Mouse (Mus musculus) intestine, postnatal 0 days (tissue): Measurements from ENCODE around the gene Zfp831. TPM values are rescaled to one million over a fixed set of nuclear protein-coding genes. Genes with fewer than 3 reads are reported as not detected.

Experiments
- ATAC-seq: fragments of 200-750 bp; cut with Nextera tagmentation; 2 replicates; pipeline ENCODE4 v1.8.0; 2017; ENCODE audit warnings: mild to moderate bottlenecking, moderate TSS enrichment, moderate library complexity
- H3K27ac ChIP-seq: fragments of 300-500 bp; sonication (generic); 2 replicates; pipeline ENCODE4 v1.5.1; 2014; ENCODE audit warnings: mild to moderate bottlenecking, low read depth, low read length, moderate library complexity
- H3K27me3 ChIP-seq: fragments of 300-500 bp; sonication (generic); replicated peaks from 2 replicates; pipeline ENCODE4 v1.6.1; 2014; ENCODE audit warnings: low read length, mixed read lengths; ENCODE audit not compliant: control insufficient read depth, insufficient read depth
- H3K36me3 ChIP-seq: fragments of 300-500 bp; sonication (generic); 2 replicates; pipeline ENCODE4 v1.6.1; 2014; ENCODE audit warnings: mild to moderate bottlenecking, moderate library complexity; ENCODE audit not compliant: control insufficient read depth, insufficient read depth
- H3K4me1 ChIP-seq: fragments of 300-500 bp; sonication (generic); replicated peaks from 2 replicates; pipeline ENCODE4 v1.6.1; 2014; ENCODE audit warnings: antibody characterized with exemption, low read length, mixed read lengths; ENCODE audit not compliant: control insufficient read depth, insufficient read depth
- H3K4me2 ChIP-seq: fragments of 300-500 bp; sonication (generic); replicated peaks from 2 replicates; pipeline ENCODE4 v1.6.1; 2014; ENCODE audit warnings: low read depth, mild to moderate bottlenecking, moderate library complexity
- H3K4me3 ChIP-seq: fragments of 300-500 bp; sonication (generic); 2 replicates; pipeline ENCODE4 v1.5.1; 2014; ENCODE audit warnings: low read depth, low read length
- H3K9ac ChIP-seq: fragments of 300-500 bp; sonication (generic); 2 replicates; pipeline ENCODE4 v1.6.1; 2014; ENCODE audit warnings: mild to moderate bottlenecking, low read depth, low read length
- H3K9me3 ChIP-seq: fragments of 300-500 bp; sonication (generic); 2 replicates; pipeline ENCODE4 v1.6.1; 2016; ENCODE audit warnings: mixed run types; ENCODE audit not compliant: control insufficient read depth
- CTCF ChIP-seq: sonication (generic); IDR thresholded peaks from 2 replicates; pipeline ENCODE4 v1.5.1; 2016; ENCODE audit warnings: low read depth, mild to moderate bottlenecking, control low read depth, antibody characterized with exemption, moderate library complexity
- WGBS: fragments of 180-500 bp; shearing (Covaris S2); extraction: QIAGEN DNeasy Blood & Tissue Kit; methylation state at CpG from one replicate; pipeline ENCODE4 v1.1.7; 2014; 5-methylcytosine and 5-hydroxymethylcytosine counted together
- polyA plus RNA-seq: library from polyadenylated mRNA; unstranded; fragments of >200 nt; fragmentation: Nextera tagmentation; extraction: Ambion mirVana; gene quantifications from 2 replicates; pipeline ENCODE4 v1.2.1, GENCODE M21; 2015

The Zfp831 gene
- polyA plus RNA-seq = not detected in 2 replicates

DNA sequence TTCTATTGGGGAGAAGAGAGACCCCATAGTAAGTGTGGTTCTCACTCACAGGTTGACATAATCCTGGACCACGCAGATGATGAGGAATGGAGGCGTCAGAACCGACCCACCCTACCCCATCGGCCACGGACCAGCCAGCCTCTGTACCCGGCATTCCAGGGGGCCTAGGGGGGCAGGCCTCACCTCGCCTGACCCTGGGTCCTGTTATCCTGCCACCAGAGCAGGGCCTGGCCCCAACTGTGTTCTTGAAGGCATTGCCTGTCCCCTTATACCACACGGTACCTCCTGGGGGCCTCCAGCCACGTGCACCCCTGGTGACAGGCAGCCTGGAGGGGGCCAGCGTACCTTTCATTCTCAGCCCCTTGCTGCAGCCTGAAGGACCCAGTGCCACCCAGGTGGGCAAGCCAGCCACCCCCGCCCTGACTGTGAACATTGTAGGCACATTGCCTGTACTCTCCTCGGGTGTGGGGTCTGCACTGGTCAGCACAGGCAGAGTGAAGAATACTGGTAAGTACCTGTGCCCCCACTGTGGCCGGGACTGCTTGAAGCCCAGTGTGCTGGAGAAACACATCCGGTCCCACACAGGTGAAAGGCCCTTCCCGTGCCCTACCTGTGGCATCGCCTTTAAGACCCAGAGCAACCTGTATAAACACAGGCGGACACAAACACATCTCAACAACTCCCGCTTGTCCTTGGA, at the start of gene Zfp831:
Zfp831 (plus strand) TSS at position 87 of the 697 bp plus-strand sequence.
- Histone ChIP-seq H3K4me3 (no peak within 1 kb of the TSS), H3K27ac (no peak within 1 kb of the TSS), H3K9ac (no peak within 1 kb of the TSS), H3K27me3 (no peaks in the 10 kb centered on the region), H3K36me3 (no peaks in the 10 kb centered on the region), H3K4me1 (no peaks in the 10 kb centered on the region), H3K9me3 (no peaks in the 10 kb centered on the region), H3K4me2 (no peak within 1 kb of the TSS)
- TF ChIP-seq CTCF = no peak
- ATAC-seq = no peak
- WGBS = 80% methylated on average over 18 of the region's 18 CpGs

DNA sequence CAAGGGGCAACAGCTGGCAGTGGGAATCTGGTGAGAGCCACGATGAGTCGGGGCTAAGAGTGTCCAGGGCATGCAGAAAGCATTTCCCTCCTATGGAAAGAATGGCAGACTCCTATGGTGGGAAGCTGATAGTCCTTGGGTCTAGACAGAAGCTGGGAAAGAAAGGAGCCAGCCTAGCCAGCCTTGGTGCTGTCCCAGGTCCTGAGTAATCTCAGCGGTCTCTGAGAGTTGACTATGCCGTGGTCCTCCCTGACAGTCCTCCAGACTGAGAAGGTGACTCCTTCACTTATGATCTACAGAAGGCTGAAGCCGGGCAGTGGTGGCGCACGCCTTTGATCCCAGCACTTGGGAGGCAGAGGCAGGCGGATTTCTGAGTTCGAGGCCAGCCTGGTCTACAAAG, 48.4 kb upstream of the Zfp831 start:
- TF ChIP-seq CTCF = no peak
- no peak overlapping the region for H3K4me3 ChIP-seq
- H3K4me1 ChIP-seq = no peaks in the 10 kb centered on the region
- H3K27ac ChIP-seq = no peak overlapping the region
- H3K9ac ChIP-seq = no peak overlapping the region
- no peaks in the 10 kb centered on the region for H3K9me3 ChIP-seq
- ATAC-seq = no peak
- H3K27me3 ChIP-seq = no peaks in the 10 kb centered on the region
- H3K36me3 ChIP-seq = no peaks in the 10 kb centered on the region
- 72% methylated on average over 9 of the region's 9 CpGs for WGBS
- no peak overlapping the region for H3K4me2 ChIP-seq

DNA sequence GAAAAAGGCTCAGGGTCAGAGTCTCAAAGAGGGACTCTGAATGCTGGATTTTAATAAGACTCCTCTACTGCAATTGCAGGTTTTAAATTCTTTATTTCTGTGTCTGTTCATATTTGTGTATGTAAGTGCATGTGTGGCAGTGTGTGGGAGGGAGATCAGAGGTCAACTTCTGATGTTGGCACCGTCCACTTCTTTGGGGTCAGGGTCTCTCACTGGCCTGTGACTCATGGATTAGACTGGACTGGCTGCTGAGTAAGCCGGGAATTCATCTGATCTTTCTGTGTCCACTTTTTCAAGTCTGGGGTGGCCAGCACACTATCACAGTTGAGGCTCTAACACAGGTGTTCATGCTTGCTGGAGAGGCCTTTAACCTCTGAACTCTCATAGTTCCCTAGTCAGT, 47.7 kb upstream of the Zfp831 start:
- 83% methylated on average over 2 of the region's 2 CpGs for WGBS
- Histone ChIP-seq H3K4me3 (no peak overlapping the region), H3K27ac (no peak overlapping the region), H3K9me3 (no peaks in the 10 kb centered on the region), H3K36me3 (no peaks in the 10 kb centered on the region), H3K27me3 (no peaks in the 10 kb centered on the region), H3K4me1 (no peaks in the 10 kb centered on the region), H3K4me2 (no peak overlapping the region), H3K9ac (no peak overlapping the region)
- no peak for TF ChIP-seq CTCF
- ATAC-seq = no peak

DNA sequence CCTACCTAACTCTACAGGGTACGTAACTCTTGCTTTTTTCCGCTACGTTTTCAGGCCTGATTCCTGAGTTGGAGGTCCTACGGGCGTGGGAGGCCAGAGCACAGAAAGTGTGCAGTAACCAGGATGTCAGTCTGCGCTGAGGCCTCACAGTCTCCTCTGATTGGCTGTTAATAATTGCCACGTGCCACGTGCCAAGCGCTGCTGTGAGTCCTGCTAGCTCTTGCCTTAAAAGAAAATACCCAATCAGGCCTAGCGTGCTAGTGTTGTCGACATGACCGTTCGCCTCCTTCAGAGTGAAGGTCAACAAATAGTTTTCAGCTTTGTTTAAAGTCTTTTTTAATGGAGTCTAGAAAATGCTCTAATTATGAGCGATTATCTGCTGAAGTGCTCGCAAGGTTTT, 46.9 kb upstream of the Zfp831 start:
- Histone ChIP-seq H3K27ac (no peak overlapping the region), H3K9ac (no peak overlapping the region), H3K27me3 (no peaks in the 10 kb centered on the region), H3K9me3 (no peaks in the 10 kb centered on the region), H3K4me1 (no peaks in the 10 kb centered on the region), H3K36me3 (no peaks in the 10 kb centered on the region), H3K4me3 (no peak overlapping the region), H3K4me2 (no peak overlapping the region)
- ATAC-seq = no peak
- WGBS = 84% methylated on average over 15 of the region's 15 CpGs
- no peak for TF ChIP-seq CTCF

DNA sequence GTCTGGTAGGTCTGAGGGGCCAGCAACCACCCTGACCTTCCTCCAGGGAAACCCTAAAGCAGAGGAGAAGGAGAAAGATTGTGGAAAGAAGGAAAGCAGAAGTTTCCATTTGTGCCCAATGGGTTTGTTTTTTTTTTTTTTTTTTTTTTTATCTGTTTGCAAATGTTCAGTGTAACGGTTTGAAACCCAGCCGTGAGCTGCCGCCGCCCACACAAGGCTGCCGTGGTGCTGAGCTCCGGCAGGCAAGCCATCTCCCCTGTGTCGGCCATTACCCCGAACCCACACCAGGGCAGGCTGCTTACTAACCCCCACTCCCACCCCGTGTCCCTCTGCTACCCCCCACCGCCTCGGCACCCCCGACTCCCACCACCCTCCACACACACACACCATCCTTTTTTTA, 44.9 kb upstream of the Zfp831 start:
- H3K9ac ChIP-seq = no peak overlapping the region
- WGBS = 56% methylated on average over 12 of the region's 12 CpGs
- H3K4me3 ChIP-seq = no peak overlapping the region
- H3K4me2 ChIP-seq = no peak overlapping the region
- no peaks in the 10 kb centered on the region for H3K27me3 ChIP-seq
- no peak for TF ChIP-seq CTCF
- ATAC-seq = no peak
- no peaks in the 10 kb centered on the region for H3K36me3 ChIP-seq
- no peaks in the 10 kb centered on the region for H3K9me3 ChIP-seq
- no peaks in the 10 kb centered on the region for H3K4me1 ChIP-seq
- H3K27ac ChIP-seq = no peak overlapping the region

DNA sequence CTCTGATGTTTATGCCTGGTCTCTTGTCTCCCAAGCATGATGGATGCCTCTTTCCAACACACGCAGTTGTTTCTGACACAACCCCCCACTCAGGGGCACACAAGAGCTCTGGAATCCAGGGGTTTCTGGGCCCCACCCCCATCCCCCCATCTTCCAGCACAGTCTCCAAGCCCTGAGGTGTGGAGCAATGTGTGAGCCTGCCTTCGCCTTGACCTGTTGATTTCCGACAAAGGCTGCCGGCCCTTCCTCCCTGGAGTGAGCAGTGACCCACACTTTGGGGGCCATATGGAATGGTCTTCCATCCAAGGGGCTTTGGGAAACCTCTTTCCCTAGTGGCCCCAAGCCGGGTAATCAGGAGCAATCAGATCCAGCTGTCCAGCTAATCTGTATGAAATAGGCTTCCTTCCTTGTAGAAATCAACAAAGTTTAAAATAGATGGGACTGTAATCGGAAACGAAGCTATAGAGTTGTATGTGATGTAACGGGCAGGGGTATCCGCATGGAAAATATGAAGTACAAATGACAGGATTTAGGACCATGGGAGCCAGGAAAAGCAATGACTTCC, 44.2 kb upstream of the Zfp831 start:
- no peaks in the 10 kb centered on the region for H3K27me3 ChIP-seq
- no peak for TF ChIP-seq CTCF
- H3K4me2 ChIP-seq = no peak overlapping the region
- ATAC-seq = no peak
- H3K36me3 ChIP-seq = no peaks in the 10 kb centered on the region
- no peak overlapping the region for H3K27ac ChIP-seq
- H3K4me3 ChIP-seq = no peak overlapping the region
- H3K9me3 ChIP-seq = no peaks in the 10 kb centered on the region
- H3K9ac ChIP-seq = no peak overlapping the region
- H3K4me1 ChIP-seq = no peaks in the 10 kb centered on the region
- 73% methylated on average over 9 of the region's 9 CpGs for WGBS
